Mouse (Mus musculus) kidney, postnatal 36 days (tissue): ENCODE results near the gene Ctsw.
"Not testable (repeated sequence)": the region's sequence is repeated elsewhere in the genome, so short reads cannot be mapped to it uniquely, and the experiment has no call there.

Experiments used
- DNase-seq, 2 experiments: peaks; one replicate each; pipeline ENCODE4 v3.0.0; 2021 to 2022; ENCODE audit warnings: mixed read lengths in 2 of 2

Gene Ctsw

DNA sequence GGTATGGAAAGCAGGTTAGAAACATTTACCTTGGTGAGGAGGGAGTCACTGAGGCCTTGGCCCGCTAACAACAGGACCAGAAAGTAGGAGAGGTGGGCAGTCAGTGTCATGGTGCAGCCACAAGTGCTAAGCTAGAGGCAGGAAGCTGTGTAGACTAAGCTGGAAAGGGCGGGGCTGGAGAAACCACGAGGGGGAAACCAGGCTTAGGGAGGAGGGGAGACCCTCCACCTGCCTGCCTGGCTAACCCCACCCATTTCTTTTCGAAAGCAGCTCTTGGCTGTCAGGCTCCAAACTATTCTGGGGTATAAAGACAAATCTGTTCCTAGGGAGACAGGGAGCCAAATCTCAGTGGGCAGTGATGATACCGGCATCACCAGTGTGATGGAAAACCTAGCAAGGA is at the start of gene Ctsw:
Gene Ctsw (minus strand): TSS at position 134 of the 400 bp plus-strand sequence.
- DNase-seq = no peak

DNA sequence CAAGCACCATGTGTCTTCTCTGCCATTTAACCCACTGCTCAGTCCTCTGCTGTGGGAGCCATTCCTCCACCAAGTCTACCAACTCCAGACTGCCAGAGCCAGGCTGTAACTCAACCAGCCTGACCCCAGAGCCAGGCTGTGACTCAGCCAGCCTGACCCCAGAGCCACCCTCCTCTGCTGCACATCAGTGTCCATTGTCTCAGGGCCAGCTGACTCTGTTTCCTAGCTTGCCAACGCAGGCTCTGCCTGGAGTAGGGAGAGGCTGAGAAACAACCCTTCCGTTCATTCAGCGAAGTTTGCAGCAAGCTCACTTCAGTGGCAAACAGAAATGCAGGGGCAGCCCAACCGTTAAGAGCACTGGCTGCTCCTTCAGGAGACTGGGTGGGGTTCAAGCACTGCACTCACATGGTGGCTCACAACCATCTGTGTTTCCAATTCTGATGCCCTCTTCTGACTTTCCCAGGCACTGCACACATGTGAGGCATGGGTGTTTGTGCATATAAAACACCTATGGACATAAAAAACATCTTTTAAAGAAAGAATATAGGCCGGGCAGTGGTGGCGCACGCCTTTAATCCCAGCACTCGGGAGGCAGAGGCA is 48.7 kb upstream of the Ctsw start:
- no peak for DNase-seq

DNA sequence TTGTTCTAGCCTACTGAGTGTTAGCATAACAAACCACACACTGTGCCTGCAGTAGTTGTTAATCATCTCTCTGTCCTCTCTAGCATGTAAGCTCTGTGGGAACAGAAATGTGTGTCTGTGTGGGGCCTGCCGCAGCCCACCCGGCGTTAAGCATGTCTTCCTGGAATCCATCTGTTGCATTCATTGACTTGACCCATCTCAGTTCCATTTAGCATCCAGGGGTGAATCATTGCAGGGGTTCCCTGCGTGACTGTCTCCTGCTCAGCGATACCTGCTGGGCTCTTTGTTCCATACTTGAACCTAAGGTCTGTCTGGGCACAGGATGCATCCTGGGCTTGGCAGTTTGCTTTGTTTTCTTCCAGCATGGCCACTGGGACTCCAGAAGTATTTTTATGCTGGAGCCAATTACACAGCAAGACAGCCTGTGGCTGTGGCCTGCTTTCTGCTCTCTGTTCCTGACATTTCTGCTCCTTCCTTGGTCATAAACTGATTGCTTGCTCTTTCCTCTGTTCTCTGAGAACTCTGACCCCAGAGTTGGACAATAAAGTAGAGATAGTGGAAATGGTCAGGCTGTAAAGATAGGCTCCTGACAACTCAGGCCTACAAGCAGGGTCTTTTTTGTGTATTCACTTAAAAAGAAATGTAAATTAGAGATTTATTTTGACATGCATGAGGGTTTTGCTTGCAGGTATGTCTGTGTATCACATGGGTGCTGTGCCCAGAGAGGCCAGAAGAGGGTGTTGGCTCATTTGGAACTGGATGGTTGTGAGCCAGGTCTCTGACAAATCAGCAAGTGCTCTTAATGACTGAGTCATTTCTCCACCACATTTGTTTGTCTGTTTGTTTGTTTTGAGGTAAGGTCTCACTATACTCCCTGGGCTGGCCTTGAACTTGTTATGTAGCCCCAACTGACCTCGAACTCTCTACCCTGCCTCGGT is 47.8 kb upstream of the Ctsw start:
- DNase-seq = peak in 1 of 2 experiments; percentile 42

GRCm38 (mm10) chr19:5513005-5513349 is 44.7 kb upstream of the Ctsw start:
- no peak for DNase-seq

- no peak for DNase-seq
Observed at GRCm38 (mm10) chr19:5512091-5513004, 44.0 kb upstream of the Ctsw start.

DNA sequence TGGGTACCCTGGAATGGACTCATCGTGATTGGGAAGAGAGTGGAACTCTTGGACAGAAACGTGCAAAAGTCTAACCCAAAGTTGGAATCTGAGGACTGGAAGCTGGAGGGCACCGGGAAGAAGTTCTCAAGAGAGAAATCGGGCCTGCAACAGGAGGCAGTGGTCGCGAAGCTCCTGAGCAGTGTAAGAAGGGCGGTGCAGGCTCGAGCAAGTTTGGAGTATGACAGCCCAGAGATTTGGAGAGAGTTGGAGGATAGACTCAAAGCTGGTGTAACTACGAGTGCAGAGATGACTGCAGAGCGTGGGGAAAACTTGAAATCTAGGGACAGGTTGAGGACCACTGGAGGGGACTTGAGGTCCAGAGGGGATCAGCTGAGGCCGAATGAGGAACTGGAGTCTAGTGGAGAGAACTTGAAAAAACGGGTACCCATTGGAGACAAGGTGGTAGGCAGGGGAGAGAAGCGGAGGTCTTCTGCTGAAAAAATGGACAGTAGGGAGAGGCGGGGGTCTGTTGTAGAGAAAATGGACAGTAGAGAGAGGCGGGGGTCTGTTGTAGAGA is 42.8 kb upstream of the Ctsw start:
- no peak for DNase-seq

- peak; percentile 98 to 100 for DNase-seq
Observed at GRCm38 (mm10) chr19:5510031-5511026, 42.0 kb upstream of the Ctsw start, which contains the start of gene Snx32. TSS of gene Snx32 (minus strand) at chr19:5510538.

- DNase-seq = no peak
Observed at GRCm38 (mm10) chr19:5503687-5504086, 35.4 kb upstream of the Ctsw start, which contains the start of gene 1700020D05Rik. TSS of gene 1700020D05Rik (minus strand) at chr19:5503787.

DNA sequence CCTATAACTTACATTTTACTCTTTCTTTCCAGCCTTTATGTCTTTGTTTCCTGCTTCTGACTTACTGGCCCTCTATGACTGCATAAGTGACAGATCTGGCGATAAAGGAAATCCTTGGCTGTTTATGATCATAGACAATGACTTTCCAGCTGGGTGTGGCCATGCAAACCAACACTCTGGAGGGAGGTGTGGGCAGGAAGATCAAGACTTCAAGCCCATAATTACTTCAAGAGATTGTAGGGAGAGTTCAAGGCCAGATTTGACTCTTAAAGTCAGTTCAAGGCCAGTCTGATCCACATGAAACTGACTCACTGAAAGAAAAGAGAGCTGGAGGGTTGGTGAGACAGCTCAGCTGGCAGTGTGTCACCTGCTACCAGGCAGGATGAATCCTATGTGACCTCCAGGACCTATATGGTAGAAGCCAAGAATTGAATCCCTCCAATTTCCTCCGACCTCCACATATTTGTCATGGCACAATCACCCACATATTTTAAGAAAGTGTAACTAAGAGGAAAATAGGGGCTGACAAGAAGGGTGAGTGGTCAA is 32.1 kb upstream of the Ctsw start:
- DNase-seq = no peak

GRCm38 (mm10) chr19:5496052-5496370 is 27.7 kb upstream of the Ctsw start:
- no peak for DNase-seq

- DNase-seq = no peak
Observed at GRCm38 (mm10) chr19:5495353-5496051, 27.2 kb upstream of the Ctsw start.

- peak; percentile 66 to 68 for DNase-seq
Observed at GRCm38 (mm10) chr19:5494314-5494713, 26.0 kb upstream of the Ctsw start.

DNA sequence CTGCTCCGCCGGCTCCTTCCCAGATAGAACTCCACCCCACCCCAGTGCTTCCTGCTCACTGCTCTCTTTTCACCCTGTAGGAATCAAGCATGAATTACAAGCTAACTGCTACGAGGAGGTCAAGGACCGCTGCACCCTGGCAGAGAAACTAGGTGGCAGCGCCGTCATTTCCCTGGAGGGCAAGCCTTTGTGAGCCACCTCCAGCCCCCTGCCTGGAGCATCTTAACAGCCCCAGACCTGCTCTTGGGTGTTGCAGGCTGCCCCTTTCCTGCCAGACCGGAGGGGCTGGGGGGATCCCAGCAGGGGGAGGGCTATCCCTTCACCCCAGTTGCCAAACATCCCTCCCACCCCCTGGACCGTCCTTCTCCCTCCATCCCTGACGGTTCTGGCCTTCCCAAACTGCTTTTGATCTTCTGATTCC is 25.0 kb upstream of the Ctsw start:
- peak; percentile 29 to 60 for DNase-seq

DNA sequence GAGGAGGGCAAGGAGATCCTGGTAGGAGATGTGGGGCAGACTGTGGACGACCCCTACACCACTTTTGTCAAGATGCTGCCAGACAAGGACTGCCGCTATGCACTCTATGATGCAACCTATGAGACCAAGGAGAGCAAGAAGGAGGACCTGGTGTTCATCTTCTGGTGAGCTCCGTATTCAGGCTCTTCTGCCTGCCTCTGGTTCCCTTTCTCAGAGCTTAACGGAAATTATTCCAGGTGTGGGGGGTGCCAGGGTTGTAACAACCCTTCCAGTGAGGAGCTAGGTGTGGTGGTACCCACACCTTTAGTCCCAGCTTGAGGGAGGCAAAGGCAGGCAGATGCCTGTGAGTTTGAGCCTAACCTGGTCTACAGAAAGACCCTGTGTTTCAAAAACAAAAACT is 24.3 kb upstream of the Ctsw start:
- DNase-seq = no peak

GRCm38 (mm10) chr19:5490898-5491708 is 22.8 kb upstream of the Ctsw start:
- peak; percentile 90 to 92 for DNase-seq

GRCm38 (mm10) chr19:5490313-5490897 is 22.1 kb upstream of the Ctsw start, which contains the start of gene Cfl1:
TSS of gene Cfl1 (plus strand) at chr19:5490455.
- peak; percentile 96 for DNase-seq

- DNase-seq = not testable (repeated sequence)
Observed at GRCm38 (mm10) chr19:5489721-5490120, 21.4 kb upstream of the Ctsw start.

DNA sequence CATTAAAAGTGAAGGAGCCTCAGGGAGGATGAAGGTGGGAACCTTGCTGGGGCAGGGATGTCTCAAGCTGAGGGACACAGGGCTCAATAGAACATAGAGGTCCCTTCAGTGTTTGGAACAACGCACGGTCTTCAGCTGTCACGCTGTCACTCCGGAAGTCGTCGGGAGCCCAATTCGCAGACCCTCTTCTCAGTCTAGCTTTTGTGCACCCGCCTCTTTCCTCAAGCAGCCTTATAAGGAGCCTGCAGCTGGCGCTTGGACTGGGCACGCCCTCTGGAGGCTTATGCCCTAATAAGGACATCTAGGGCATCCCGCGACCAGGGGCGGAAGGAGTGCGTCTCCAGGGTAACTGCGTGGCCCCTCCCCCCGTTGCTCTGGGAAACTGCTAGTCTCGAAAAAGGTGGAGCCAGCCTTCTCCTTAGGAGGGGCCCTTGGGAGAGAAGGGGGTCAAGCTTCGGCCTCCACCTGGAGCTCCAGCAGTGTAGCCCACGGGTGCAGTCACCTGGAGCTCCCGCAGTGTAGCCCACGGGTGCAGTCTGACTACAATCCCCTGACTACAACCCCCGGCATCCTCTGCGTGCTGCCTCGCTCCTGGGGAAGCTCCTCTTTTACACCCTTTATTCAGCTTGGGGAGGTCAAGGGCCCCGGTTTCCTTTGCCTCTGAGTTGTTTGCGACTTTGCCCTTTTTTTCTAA is 20.7 kb upstream of the Ctsw start:
- DNase-seq = peak; percentile 99
